Mouse (Mus musculus): ENCODE data around the gene Vps16. TPM values are rescaled to one million over a fixed set of nuclear protein-coding genes. Genes with fewer than 3 reads are reported as not detected.

The Vps16 gene
- polyA plus RNA-seq, 1 experiment from 2014 or later, result 105 TPM

DNA sequence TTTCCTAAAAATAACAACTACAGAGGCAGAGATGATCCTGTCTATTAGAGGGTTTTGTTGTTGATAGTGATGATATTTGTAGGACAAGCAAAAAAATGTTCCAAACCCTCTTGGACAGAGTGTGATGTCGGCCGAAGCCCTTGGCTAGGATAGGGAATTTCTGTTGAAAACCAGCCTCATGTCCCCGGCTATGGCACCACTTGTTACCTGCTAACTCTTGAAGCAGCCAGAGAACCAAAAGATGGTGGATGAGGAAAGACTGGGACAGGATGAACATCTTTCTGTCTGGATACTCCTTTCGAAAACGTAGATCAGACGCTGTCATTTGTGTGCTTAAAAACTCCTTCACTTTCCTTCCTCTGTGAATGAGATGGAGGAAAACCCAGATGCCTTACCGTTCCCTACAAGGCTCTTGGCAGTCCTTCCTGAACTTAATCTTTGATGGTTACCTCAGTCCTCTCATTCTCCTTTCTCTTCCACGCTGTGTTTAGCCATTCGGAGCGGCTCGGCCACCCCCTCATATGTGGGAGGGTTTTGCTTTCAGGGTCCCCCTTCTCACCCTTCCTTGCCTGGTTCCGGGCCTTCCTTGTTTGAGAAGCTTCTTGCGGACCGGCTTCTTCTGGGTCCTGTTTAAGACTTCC, 27.1 kb downstream of the Vps16 start:
- peak overlapping the region; percentile 97 for H3K9ac ChIP-seq (ENCODE audit: low read depth, low read length)
- no peaks in the 10 kb centered on the region for H3K9me3 ChIP-seq (ENCODE audit: control insufficient read depth, low read length)
- 61% methylated on average over 14 of the region's 14 CpGs for WGBS
- no peaks in the 10 kb centered on the region for H3K36me3 ChIP-seq (ENCODE audit: control insufficient read depth, insufficient read depth, low read length)
- H3K4me2 ChIP-seq (ENCODE audit: low read length), result peak overlapping the region; percentile 82
- H3K4me1 ChIP-seq (ENCODE audit: control insufficient read depth, insufficient read depth, low read depth, low read length), result peaks cover 27% of the 10 kb centered on the region
- H3K27ac ChIP-seq (ENCODE audit: low read depth, low read length), result no peak overlapping the region; the same call in 1 of the 2 replicates
- peak overlapping the region; percentile 96 for H3K4me3 ChIP-seq (ENCODE audit: low read length)
- no peak for ATAC-seq
- no peaks in the 10 kb centered on the region for H3K27me3 ChIP-seq (replicated peaks; ENCODE audit: control insufficient read depth, insufficient read depth, low read length)

GRCm38 (mm10) chr2:130451727-130452090, 27.6 kb downstream of the Vps16 start:
- 47% methylated on average over 3 of the region's 3 CpGs for WGBS
- H3K4me3 ChIP-seq (ENCODE audit: low read length), result peak overlapping the region; percentile 96
- peaks cover 27% of the 10 kb centered on the region for H3K4me1 ChIP-seq (ENCODE audit: control insufficient read depth, insufficient read depth, low read depth, low read length)
- ATAC-seq, result no peak
- peak overlapping the region; percentile 44 for H3K9ac ChIP-seq (ENCODE audit: low read depth, low read length)
- peak overlapping the region; percentile 82 for H3K4me2 ChIP-seq (ENCODE audit: low read length)
- H3K27ac ChIP-seq (ENCODE audit: low read depth, low read length), result no peak overlapping the region
- H3K27me3 ChIP-seq (replicated peaks; ENCODE audit: control insufficient read depth, insufficient read depth, low read length), result no peaks in the 10 kb centered on the region
- no peaks in the 10 kb centered on the region for H3K9me3 ChIP-seq (ENCODE audit: control insufficient read depth, low read length)
- H3K36me3 ChIP-seq (ENCODE audit: control insufficient read depth, insufficient read depth, low read length), result no peaks in the 10 kb centered on the region

- ATAC-seq, result no peak
- no peak overlapping the region for H3K4me3 ChIP-seq (ENCODE audit: low read length)
- H3K36me3 ChIP-seq (ENCODE audit: control insufficient read depth, insufficient read depth, low read length), result no peaks in the 10 kb centered on the region
- H3K9me3 ChIP-seq (ENCODE audit: control insufficient read depth, low read length), result no peaks in the 10 kb centered on the region
- WGBS, result 70% methylated on average over 2 of the region's 2 CpGs
- no peak overlapping the region; the same call in 1 of the 2 replicates for H3K9ac ChIP-seq (ENCODE audit: low read depth, low read length)
- H3K27ac ChIP-seq (ENCODE audit: low read depth, low read length), result no peak overlapping the region
- H3K4me1 ChIP-seq (ENCODE audit: control insufficient read depth, insufficient read depth, low read depth, low read length), result peaks cover 27% of the 10 kb centered on the region
- H3K4me2 ChIP-seq (ENCODE audit: low read length), result no peak overlapping the region; the same call in 1 of the 2 replicates
- no peaks in the 10 kb centered on the region for H3K27me3 ChIP-seq (replicated peaks; ENCODE audit: control insufficient read depth, insufficient read depth, low read length)
Observed at GRCm38 (mm10) chr2:130452266-130452665, 28.1 kb downstream of the Vps16 start.

DNA sequence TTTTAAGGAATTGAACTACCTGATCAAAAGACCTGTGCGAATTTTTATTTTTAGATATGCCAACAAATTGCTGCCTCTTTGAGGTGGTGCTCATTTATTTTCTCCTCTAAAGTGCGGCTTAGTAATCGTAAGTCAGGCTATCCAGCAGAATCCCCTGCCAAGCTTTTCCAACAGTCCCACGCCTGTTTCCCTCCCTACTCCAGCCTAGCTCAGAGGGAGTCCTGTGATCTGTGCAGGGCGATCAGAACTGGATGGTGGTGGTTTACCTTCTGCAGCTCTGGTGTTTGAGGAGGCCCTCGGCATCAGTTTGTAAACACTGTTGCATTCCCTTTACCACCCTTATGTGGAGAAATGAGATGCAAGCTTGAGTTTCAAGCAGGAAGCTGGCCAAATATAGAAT, 29.3 kb downstream of the Vps16 start:
- no peak for ATAC-seq
- H3K9me3 ChIP-seq (ENCODE audit: control insufficient read depth, low read length), result no peaks in the 10 kb centered on the region
- H3K4me3 ChIP-seq (ENCODE audit: low read length), result no peak overlapping the region
- no peaks in the 10 kb centered on the region for H3K36me3 ChIP-seq (ENCODE audit: control insufficient read depth, insufficient read depth, low read length)
- H3K27me3 ChIP-seq (replicated peaks; ENCODE audit: control insufficient read depth, insufficient read depth, low read length), result no peaks in the 10 kb centered on the region
- H3K27ac ChIP-seq (ENCODE audit: low read depth, low read length), result no peak overlapping the region
- 63% methylated on average over 6 of the region's 6 CpGs for WGBS
- peaks cover 27% of the 10 kb centered on the region for H3K4me1 ChIP-seq (ENCODE audit: control insufficient read depth, insufficient read depth, low read depth, low read length)
- H3K4me2 ChIP-seq (ENCODE audit: low read length), result no peak overlapping the region
- no peak overlapping the region for H3K9ac ChIP-seq (ENCODE audit: low read depth, low read length)

DNA sequence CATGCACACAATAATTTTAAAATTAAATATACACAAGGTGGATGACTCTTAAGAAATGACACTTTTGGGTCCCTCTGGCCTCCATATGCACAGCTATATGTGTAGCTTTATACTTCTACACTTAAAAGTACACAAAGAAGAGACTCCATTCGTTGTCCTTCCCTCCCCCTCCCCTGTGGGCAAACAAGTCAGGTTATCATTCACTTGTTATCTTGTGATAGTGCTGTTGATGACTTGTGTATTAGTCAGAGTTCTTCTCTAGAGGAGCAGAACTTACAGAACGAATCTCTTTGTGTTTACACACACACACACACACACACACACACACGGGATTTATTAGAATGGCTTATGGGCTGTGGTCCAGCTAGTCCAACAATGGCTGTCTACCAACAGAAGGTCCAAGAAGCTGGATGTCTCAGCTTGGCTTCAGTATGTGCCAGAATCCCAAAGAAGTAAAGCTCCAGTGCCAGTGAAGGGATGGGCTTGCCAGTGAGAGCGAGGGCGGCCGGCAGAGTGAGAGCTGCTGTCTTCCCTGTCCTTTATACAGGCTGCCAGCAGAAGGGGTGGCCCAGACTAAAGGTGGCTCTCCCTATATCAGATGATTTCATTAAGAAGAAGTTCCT, 30.7 kb downstream of the Vps16 start:
- Histone ChIP-seq H3K9ac (ENCODE audit: low read depth, low read length) (no peak overlapping the region), H3K4me1 (ENCODE audit: control insufficient read depth, insufficient read depth, low read depth, low read length) (peaks cover 21% of the 10 kb centered on the region), H3K36me3 (ENCODE audit: control insufficient read depth, insufficient read depth, low read length) (no peaks in the 10 kb centered on the region), H3K27me3 (replicated peaks; ENCODE audit: control insufficient read depth, insufficient read depth, low read length) (no peaks in the 10 kb centered on the region), H3K9me3 (ENCODE audit: control insufficient read depth, low read length) (no peaks in the 10 kb centered on the region), H3K27ac (ENCODE audit: low read depth, low read length) (no peak overlapping the region), H3K4me2 (ENCODE audit: low read length) (no peak overlapping the region), H3K4me3 (ENCODE audit: low read length) (no peak overlapping the region)
- ATAC-seq, result peak; percentile 10; the same call in 1 of the 2 replicates
- 48% methylated on average over 6 of the region's 6 CpGs for WGBS

DNA sequence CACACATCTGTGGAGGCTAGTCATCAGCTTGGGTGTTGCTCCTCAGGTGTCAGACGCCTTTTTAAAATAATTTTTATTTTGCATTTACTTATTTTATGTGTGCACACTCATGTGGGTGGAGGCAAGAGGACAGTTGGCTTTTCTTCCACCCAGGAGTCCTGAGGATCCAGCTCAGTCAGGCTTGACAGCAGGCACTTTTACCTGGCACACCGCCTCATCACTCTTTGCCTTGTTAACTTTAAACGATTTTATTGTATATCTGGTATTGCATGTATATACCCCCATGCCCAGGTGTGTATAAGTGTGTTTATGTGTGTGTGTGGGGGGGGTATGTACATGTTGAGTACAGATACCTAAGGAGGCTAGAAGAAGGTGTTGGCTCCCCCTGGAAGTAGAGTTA, 33.7 kb downstream of the Vps16 start:
- no peaks in the 10 kb centered on the region for H3K9me3 ChIP-seq (ENCODE audit: control insufficient read depth, low read length)
- H3K4me2 ChIP-seq (ENCODE audit: low read length), result no peak overlapping the region
- H3K4me3 ChIP-seq (ENCODE audit: low read length), result no peak overlapping the region
- no peaks in the 10 kb centered on the region for H3K36me3 ChIP-seq (ENCODE audit: control insufficient read depth, insufficient read depth, low read length)
- WGBS, result 89% methylated on average over 3 of the region's 3 CpGs
- H3K9ac ChIP-seq (ENCODE audit: low read depth, low read length), result no peak overlapping the region
- H3K4me1 ChIP-seq (ENCODE audit: control insufficient read depth, insufficient read depth, low read depth, low read length), result peaks cover 8% of the 10 kb centered on the region
- no peak for ATAC-seq
- H3K27ac ChIP-seq (ENCODE audit: low read depth, low read length), result no peak overlapping the region
- no peaks in the 10 kb centered on the region for H3K27me3 ChIP-seq (replicated peaks; ENCODE audit: control insufficient read depth, insufficient read depth, low read length)

- no peak overlapping the region for H3K4me2 ChIP-seq (ENCODE audit: low read length)
- H3K9ac ChIP-seq (ENCODE audit: low read depth, low read length), result no peak overlapping the region
- no peak for ATAC-seq
- WGBS, result 95% methylated on average over 3 of the region's 3 CpGs
- no peak overlapping the region for H3K27ac ChIP-seq (ENCODE audit: low read depth, low read length)
- H3K4me3 ChIP-seq (ENCODE audit: low read length), result no peak overlapping the region
- peaks cover under 1% of the 10 kb centered on the region; the same call in 1 of the 2 replicates for H3K4me1 ChIP-seq (ENCODE audit: control insufficient read depth, insufficient read depth, low read depth, low read length)
- no peaks in the 10 kb centered on the region for H3K9me3 ChIP-seq (ENCODE audit: control insufficient read depth, low read length)
- H3K27me3 ChIP-seq (replicated peaks; ENCODE audit: control insufficient read depth, insufficient read depth, low read length), result no peaks in the 10 kb centered on the region
- H3K36me3 ChIP-seq (ENCODE audit: control insufficient read depth, insufficient read depth, low read length), result no peaks in the 10 kb centered on the region
Observed at GRCm38 (mm10) chr2:130459576-130459975, 35.4 kb downstream of the Vps16 start.

DNA sequence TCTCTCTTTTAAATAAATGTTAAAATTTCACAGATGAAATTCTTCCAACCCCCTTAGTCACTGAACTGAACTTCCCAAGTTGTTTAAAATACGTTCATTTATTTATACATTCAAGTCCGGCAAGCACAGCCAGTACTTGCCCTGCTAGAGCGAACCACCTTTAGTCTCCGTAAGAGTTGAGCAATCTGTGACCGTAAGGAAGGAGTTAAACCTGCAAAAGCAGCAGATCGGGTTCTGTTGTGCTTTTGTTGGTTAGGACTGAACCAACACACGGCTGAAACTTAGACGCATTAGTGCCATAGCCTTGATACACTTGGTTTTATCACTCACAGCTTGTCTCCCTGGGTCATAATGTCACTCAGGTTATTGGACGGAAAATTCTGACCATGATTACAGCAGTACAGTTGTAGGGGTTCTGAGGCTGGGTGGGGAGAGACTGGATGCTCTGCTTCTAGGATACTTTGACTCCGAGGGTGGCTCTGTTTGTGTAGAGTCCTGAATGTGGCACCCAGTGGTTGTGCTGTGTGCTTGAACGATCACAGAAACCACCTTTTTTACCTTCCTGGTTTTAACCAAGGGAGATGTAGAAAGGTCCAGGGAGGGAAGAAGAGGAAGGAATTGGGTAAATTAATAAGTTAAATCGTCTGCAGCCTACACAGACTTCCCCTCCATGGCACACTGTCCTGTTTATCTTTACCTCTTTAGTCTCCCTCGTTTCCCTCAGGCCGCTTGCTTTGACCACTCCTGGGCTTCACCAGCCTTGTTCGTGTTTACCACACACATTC, 37.3 kb downstream of the Vps16 start:
- ATAC-seq, result no peak
- H3K4me3 ChIP-seq (ENCODE audit: low read length), result no peak overlapping the region
- 75% methylated on average over 15 of the region's 15 CpGs for WGBS

DNA sequence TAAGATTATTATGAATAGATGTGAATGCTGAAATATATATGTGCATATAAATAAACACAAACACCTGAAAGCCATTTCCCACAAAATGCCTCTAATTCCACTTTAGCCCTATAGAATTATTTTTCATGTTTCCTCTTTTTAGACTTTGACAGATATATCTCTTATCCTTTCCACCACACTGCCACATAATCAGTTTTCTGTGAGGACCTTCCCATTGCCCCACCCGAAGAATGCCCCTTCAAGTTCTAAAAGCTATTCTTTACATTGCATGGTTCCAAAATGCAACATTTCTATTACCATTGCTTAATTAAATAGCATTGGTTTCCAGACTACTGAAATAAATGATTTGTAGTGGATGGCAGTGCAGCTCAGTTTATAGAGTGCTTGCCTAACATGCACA, 42.3 kb downstream of the Vps16 start:
- Histone ChIP-seq H3K9ac (ENCODE audit: low read depth, low read length) (no peak overlapping the region), H3K4me1 (ENCODE audit: control insufficient read depth, insufficient read depth, low read depth, low read length) (peaks cover 12% of the 10 kb centered on the region), H3K36me3 (ENCODE audit: control insufficient read depth, insufficient read depth, low read length) (no peaks in the 10 kb centered on the region), H3K27me3 (replicated peaks; ENCODE audit: control insufficient read depth, insufficient read depth, low read length) (no peaks in the 10 kb centered on the region), H3K4me2 (ENCODE audit: low read length) (no peak overlapping the region), H3K9me3 (ENCODE audit: control insufficient read depth, low read length) (no peaks in the 10 kb centered on the region), H3K27ac (ENCODE audit: low read depth, low read length) (no peak overlapping the region), H3K4me3 (ENCODE audit: low read length) (no peak overlapping the region)
- 88% methylated on average over 1 of the region's 1 CpGs for WGBS
- ATAC-seq, result no peak

More for the DNA sequence above, 37.3 kb downstream of the Vps16 start:
- H3K36me3 ChIP-seq (ENCODE audit: control insufficient read depth, insufficient read depth, low read length), result no peaks in the 10 kb centered on the region
- H3K27me3 ChIP-seq (replicated peaks; ENCODE audit: control insufficient read depth, insufficient read depth, low read length), result no peaks in the 10 kb centered on the region
- no peak overlapping the region for H3K4me2 ChIP-seq (ENCODE audit: low read length)
- H3K9me3 ChIP-seq (ENCODE audit: control insufficient read depth, low read length), result no peaks in the 10 kb centered on the region
- no peak overlapping the region for H3K27ac ChIP-seq (ENCODE audit: low read depth, low read length)
- no peaks in the 10 kb centered on the region for H3K4me1 ChIP-seq (ENCODE audit: control insufficient read depth, insufficient read depth, low read depth, low read length)
- no peak overlapping the region for H3K9ac ChIP-seq (ENCODE audit: low read depth, low read length)
